Mouse (Mus musculus) liver, postnatal 0 days (tissue): Measurements from ENCODE around the gene Meis2.

Experiments
- CTCF ChIP-seq: sonication (generic); IDR thresholded peaks from 2 replicates; pipeline ENCODE4 v1.5.1; 2016; ENCODE audit warnings: antibody characterized with exemption, low read depth
- EP300 ChIP-seq: IDR thresholded peaks from 2 replicates; pipeline ENCODE4 v1.6.1; 2016; ENCODE audit warnings: antibody characterized with exemption, low read depth, mild to moderate bottlenecking

- TF ChIP-seq CTCF (no peak), EP300 (no peak)
Measured at GRCm38 (mm10) chr2:115970091-115970820, 95.4 kb downstream of the Meis2 start.
